Mouse (Mus musculus): Measurements from ENCODE around the gene Lce6a. TPM values are rescaled to one million over a fixed set of nuclear protein-coding genes. Genes with fewer than 3 reads are reported as not detected.

The Lce6a gene
- polyA plus RNA-seq, 1 experiment: not detected

DNA sequence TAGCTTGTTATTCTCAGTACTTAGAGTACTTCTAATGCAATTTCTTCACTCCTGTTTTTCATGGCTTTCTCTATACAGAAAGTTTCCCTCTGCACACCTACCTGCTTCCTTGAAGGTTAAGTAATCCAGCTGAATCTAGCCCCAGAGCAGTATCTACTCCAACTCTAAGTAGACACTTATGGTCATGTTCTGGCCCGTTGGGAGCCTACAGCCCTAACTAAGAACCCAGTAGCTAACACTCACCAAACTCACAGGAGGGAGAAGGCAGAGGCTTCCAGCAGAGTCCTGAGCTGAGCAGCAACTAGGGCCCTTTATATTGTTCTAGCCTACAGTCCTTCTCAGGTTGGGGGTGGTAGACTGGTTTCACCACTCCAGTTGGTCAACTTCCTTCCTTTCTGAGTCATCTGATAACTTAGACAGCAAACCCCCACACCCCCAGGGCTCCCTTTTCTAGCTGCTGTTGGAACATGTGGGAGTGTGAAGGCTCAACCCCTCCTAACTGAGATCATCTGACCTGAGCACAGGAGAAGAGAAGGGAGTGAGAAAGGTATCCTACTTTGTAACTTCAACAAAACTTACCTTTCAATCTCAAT lies 47.9 kb downstream of the Lce6a start, which contains the start of gene Ivl:
Ivl (minus strand) TSS at position 287 of the 593 bp plus-strand sequence.
- TF ChIP-seq CTCF (IDR thresholded peaks at IDR 0.05; ENCODE audit: extremely low read depth, insufficient read depth, low read length): no peak
- no peak for TF ChIP-seq POLR2A (IDR thresholded peaks at IDR 0.05; ENCODE audit: extremely low read depth, insufficient read depth, low read length)
- no peak within 1 kb of the TSS for H3K4me3 ChIP-seq (ENCODE audit: insufficient read depth, low read length)
- H3K27ac ChIP-seq (ENCODE audit: insufficient read depth, low read length): no peak within 1 kb of the TSS
- H3K4me1 ChIP-seq (ENCODE audit: control insufficient read depth, insufficient read depth, low read length): no peaks in the 10 kb centered on the region

DNA sequence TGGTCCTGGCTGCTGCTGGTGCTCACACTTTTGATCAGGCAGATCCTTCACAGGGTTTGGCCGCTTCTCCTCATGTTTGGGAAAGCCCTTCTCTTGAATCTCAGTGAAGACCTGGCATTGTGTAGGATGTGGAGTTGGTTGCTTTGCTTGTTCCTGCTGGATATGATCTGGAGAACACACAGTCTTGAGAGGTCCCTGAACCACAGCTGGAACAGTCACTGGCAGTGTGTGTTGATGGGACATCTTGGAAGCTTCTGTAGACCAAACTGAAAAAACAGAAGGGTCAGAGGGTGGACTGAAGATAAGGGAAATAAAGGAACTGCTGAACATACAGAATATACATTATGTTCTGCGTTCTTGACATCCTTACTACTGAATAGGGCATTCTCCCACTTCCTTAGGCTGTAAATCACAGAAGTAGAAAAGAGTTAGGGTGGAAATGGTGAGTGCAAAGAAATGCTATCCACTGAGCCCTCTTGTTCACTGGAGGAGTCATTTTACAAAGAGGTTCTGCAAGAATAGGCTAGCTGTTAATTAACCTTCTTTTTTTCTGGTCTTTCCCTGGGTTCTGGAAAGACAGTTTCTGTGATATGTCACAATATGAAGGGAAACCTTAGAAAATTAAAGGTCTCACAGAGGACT lies 48.8 kb downstream of the Lce6a start:
- TF ChIP-seq CTCF (IDR thresholded peaks at IDR 0.05; ENCODE audit: extremely low read depth, insufficient read depth, low read length) (no peak), POLR2A (IDR thresholded peaks at IDR 0.05; ENCODE audit: extremely low read depth, insufficient read depth, low read length) (no peak)
- no peak overlapping the region for H3K4me3 ChIP-seq (ENCODE audit: insufficient read depth, low read length)
- H3K27ac ChIP-seq (ENCODE audit: insufficient read depth, low read length): no peak overlapping the region
- H3K4me1 ChIP-seq (ENCODE audit: control insufficient read depth, insufficient read depth, low read length): no peaks in the 10 kb centered on the region

Other genes starting within 250 kb of the Lce6a start
- not detected in 2 replicates for gene Sprr2h, start 236.0 kb downstream of the Lce6a start, polyA plus RNA-seq (2012; rRNA removed)
- not detected in 2 replicates for gene Sprr2i, start 213.7 kb downstream of the Lce6a start, polyA plus RNA-seq (2012; rRNA removed)
- not detected in 2 replicates for gene Sprr2j-ps, start 203.6 kb downstream of the Lce6a start, polyA plus RNA-seq (2012; rRNA removed)
- 11.5 TPM in 2 replicates for gene Gm9774, start 192.2 kb downstream of the Lce6a start, polyA plus RNA-seq (2012; rRNA removed)
- gene Sprr2k, start 189.1 kb downstream of the Lce6a start, polyA plus RNA-seq (2012; rRNA removed): not detected in 2 replicates
- not detected in 2 replicates for gene Sprr1b, start 182.9 kb downstream of the Lce6a start, polyA plus RNA-seq (2012; rRNA removed)
- not detected in 2 replicates for gene Sprr3, start 162.9 kb downstream of the Lce6a start, polyA plus RNA-seq (2012; rRNA removed)
- gene Sprr1a, start 135.8 kb downstream of the Lce6a start, polyA plus RNA-seq (2012; rRNA removed): 0.26 and 0.42 TPM in 2 replicates
- gene Sprr4, start 121.2 kb downstream of the Lce6a start, polyA plus RNA-seq (2012; rRNA removed): not detected in 2 replicates
- gene 2310046K23Rik, start 87.1 kb downstream of the Lce6a start, polyA plus RNA-seq (2012; rRNA removed): not detected in 2 replicates
- gene Ivl, start 47.9 kb downstream of the Lce6a start, polyA plus RNA-seq (2012; rRNA removed): not detected in 2 replicates
- gene Smcp, start 32.7 kb downstream of the Lce6a start, polyA plus RNA-seq (2012; rRNA removed): not detected in 2 replicates
- not detected in 2 replicates for gene 2210017I01Rik, start 14.2 kb downstream of the Lce6a start, polyA plus RNA-seq (2012; rRNA removed)
- not detected in 2 replicates for gene Lce1a1, start 26.6 kb upstream of the Lce6a start, polyA plus RNA-seq (2012; rRNA removed)
- not detected in 2 replicates for gene Lce1b, start 35.3 kb upstream of the Lce6a start, polyA plus RNA-seq (2012; rRNA removed)
- gene Lce1a2, start 48.7 kb upstream of the Lce6a start, polyA plus RNA-seq (2012; rRNA removed): not detected in 2 replicates
- not detected in 2 replicates for gene Lce1c, start 57.6 kb upstream of the Lce6a start, polyA plus RNA-seq (2012; rRNA removed)
- not detected in 2 replicates for gene Lce1d, start 65.5 kb upstream of the Lce6a start, polyA plus RNA-seq (2012; rRNA removed)
- gene Lce1e, start 87.4 kb upstream of the Lce6a start, polyA plus RNA-seq (2012; rRNA removed): not detected in 2 replicates
- not detected in 2 replicates for gene Lce1f, start 98.7 kb upstream of the Lce6a start, polyA plus RNA-seq (2012; rRNA removed)
- not detected in 2 replicates for gene Gm38119, start 117.4 kb upstream of the Lce6a start, polyA plus RNA-seq (2012; rRNA removed)
- not detected in 2 replicates for gene Lce1g, start 130.7 kb upstream of the Lce6a start, polyA plus RNA-seq (2012; rRNA removed)
- gene Lce1h, start 143.4 kb upstream of the Lce6a start, polyA plus RNA-seq (2012; rRNA removed): not detected in 2 replicates
- not detected in 2 replicates for gene Lce1i, start 157.2 kb upstream of the Lce6a start, polyA plus RNA-seq (2012; rRNA removed)
- not detected in 2 replicates for gene Lce1j, start 168.9 kb upstream of the Lce6a start, polyA plus RNA-seq (2012; rRNA removed)
- not detected in 2 replicates for gene Lce1k, start 186.2 kb upstream of the Lce6a start, polyA plus RNA-seq (2012; rRNA removed)
- gene Kprp, start 205.6 kb upstream of the Lce6a start, polyA plus RNA-seq (2012; rRNA removed): not detected in 2 replicates
- gene Lce1l, start 229.6 kb upstream of the Lce6a start, polyA plus RNA-seq (2012; rRNA removed): not detected in 2 replicates
- not detected in 2 replicates for gene 2310050C09Rik, start 248.6 kb upstream of the Lce6a start, polyA plus RNA-seq (2012; rRNA removed)